Mouse (Mus musculus) B cell, adult 2 months (primary cell): Measurements from ENCODE around the gene Otop3.
A peak's percentile ranks its signal among the peaks of the same experiment; 100 is the strongest.

ENCODE experiments used
- DNase-seq, 2 experiments: peaks; one replicate each; pipeline ENCODE4 v3.0.0; 2022

Otop3 gene

GRCm38 (mm10) chr11:115334531-115334930 is at the start of gene Otop3:
TSS of gene Otop3 (plus strand) at chr11:115334731.
- no peak for DNase-seq

- no peak for DNase-seq
These were observed 49.2 kb upstream of the Otop3 start for GRCm38 (mm10) chr11:115285282-115285681.

DNA sequence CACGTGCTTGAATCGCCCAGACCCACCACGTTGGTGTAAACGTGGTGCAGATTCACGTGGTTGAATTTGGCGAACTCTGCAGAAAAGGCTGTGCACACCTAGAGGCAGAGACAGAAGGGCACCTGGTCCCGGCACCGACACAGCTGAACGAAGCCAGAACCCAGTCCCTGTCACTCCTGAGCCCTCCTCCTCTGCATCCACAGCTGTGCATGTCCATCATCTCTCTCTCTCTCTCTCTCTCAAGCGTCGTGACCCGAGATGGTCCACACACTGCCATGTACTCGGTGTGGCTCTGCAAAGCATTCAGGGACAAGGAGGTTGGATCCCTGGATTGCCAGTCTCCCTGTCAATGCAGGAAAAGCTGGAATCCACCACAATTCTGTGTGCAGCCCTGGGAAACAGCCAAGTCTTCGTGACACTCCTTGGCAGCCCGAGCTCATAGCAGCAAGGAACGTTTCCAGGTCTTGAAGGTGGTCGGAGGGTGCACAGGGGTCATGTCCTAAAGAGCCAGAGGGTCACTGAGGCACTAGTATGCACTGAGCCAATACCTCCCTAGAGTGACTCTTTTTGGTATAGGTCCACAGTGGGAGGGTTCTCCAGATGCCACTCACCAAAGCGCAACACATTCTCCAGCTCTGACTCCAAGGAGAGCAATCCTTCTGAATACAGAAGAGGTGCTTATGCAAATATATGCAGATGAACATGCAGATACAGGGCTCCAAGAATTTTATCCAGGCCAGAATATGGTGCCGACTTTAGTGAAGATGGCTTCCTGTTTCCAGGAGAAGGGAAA is 48.1 kb upstream of the Otop3 start:
- DNase-seq: no peak

DNA sequence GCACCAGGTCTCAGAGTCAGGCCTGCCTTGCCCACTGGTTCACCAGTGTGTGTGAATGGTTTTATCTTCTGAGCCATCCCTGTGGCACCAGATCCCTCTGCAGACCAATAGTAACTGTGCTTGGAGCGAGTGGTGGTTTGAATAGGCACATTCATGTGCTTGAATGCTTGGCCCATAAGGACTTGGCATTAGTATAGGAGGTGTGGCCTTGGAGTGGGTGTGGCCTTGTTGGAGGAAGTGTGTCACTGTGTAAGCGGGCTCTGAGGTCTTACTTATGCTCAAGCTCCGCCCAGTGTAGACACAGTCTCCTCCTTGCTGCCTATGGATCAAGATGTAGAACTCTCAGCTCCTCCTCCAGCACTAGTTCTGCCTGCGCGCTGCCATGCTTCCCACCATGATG is 47.1 kb upstream of the Otop3 start:
- no peak for DNase-seq

- DNase-seq: no peak
These were observed 46.2 kb upstream of the Otop3 start for GRCm38 (mm10) chr11:115288305-115288704.

DNA sequence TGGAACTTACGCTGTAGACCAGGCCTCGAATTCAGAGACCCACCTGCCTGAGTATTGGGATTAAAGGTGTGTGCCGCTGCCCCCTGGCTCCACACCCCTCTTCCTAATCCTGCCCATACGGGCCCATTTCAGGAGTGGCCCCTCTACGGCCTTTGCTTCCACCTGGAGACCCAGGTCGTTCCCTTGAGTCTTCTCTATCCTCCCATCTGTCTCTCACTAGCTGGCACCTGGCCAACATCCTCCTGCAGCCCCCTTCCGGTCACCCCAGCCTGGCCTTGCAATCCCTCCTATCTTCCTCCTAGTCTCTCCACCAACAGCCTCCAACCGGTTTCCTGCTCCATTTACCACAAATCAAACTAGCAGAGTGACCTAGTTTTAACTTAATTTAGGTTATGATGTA is 44.6 kb upstream of the Otop3 start:
- DNase-seq: no peak

GRCm38 (mm10) chr11:115290314-115290713 is 44.2 kb upstream of the Otop3 start:
- no peak for DNase-seq

- no peak for DNase-seq
These were observed 43.6 kb upstream of the Otop3 start for GRCm38 (mm10) chr11:115290919-115291318.

DNA sequence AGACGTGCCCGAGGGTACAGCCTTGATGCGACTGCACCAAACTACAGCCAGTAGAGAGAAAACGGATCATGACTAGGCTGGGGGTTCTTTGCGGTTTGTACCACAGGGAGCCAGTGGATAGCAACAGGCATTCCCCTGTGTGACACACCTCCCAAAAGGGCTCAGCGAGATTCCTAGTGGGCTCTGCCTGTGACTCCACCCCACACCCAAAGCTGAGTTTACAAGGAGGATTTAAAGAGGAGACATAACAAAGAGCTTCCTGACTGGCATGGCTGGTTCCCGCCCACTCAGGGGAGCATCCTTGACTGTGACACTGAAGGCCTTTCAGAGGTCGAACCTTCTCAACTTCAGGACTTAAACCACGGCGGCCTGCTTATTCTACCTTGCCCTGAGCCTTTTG is 43.0 kb upstream of the Otop3 start:
- no peak for DNase-seq

DNA sequence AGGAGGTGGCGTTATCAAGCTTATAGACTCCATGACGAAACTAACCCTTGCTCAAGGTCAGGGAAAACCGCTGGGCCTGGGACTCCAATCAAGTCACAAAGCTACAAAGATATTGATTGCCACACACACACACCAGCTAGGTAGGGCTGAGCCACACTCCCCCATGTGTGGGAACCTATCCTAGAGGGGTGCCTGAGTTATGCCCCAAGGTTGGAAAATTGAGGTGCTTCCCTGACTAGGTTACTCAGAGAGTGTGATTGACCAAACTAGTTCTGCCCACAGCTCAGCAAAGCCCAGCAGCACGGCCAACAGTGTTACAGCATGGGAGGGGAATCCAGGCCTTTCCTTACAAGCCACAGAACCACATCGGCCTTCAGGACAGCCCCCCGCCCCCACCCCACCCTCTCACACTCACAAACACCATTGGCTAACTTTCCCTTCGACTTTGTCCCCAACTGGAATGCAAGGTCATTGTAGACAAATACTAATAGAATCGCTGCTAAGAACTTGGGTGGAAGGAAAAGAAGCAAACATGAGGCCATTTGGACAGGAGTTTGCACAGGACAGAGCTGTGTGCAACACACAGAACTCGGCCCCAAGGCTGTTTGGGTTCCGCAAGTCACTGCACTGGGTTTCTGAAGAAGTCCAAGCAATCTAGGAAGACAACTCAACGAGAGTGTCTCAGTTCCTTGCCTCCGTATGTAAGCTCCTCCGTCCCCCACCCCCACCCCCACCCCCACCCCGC is 41.7 kb upstream of the Otop3 start:
- DNase-seq: no peak

DNA sequence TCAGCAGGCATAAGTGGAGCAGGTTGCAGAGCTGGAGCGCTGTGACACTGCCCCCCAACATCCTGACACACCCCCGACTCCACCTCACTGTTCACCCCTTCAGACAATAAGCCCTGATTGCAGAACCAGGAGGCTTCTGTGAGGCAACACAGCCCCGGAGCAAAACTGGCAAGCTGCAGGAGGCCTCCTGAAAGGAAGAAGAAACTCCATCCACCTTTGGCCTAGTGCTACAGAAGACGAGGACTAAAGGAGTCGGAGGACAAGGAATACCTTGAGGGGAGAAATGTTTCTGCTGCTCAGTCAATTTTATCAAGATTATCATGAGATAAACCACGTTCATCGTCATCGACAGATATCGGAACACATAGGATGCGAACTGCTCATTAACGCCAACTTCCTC is 38.6 kb upstream of the Otop3 start:
- DNase-seq: no peak

DNA sequence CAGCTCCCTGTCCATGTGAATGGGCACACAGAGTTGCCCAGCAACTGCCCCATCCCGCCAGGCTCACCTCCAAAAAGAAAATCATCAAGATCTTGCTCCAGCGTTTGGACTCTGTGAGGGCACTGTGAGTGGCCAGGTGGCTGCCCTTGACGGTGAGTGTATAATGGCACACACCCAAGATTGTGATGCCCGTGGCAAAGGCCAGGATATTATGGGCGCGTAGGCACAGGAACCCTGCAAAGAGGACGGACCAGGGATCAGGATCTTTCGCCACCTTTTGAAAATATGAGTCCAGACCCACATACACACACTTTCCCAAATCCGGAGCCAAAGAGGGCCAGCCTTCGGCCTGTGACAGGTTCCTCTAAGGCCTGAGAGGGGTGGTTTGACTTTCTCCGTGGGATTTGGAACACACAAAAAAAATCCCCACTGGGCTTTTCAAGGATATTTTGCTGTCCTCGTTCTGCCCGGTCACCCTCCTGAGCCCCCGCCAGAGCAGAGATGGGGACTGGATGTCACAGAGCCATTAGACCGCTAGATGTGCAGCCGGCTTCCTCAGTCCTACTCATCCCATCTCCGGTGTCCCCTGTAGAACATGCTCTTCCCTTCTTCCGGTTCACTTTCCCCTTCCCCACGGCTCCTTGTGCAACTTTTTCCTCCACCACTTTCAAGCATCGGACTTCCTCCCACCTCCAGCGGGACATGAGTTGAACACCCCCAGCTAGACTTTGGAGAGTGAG is 37.9 kb upstream of the Otop3 start:
- no peak for DNase-seq

- peak; percentile 47 to 50 for DNase-seq
These were observed 37.2 kb upstream of the Otop3 start, which contains the start of gene Fads6 for GRCm38 (mm10) chr11:115297214-115297826. TSS of gene Fads6 (minus strand) at chr11:115297663.

DNA sequence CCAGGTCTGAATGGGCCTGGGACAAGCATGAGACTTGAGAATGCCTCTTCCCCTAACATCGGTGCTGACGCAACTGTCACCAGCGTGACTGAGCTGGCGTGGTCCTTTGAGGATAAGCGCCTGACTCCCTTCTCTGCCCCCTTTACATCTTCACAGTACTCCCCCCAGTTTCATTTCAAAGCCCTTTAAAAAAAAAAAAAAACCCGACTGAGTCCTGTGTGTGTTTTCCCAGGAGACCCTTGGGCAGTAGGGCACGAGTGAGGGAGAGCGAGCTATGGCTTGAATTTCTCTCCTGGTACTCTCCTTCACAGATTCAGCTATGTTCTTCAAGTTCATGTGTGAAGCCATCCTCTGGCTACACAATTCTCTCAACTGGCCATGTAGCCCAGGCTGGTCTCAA is 36.4 kb upstream of the Otop3 start:
- DNase-seq: no peak

- no peak for DNase-seq
These were observed 33.8 kb upstream of the Otop3 start for GRCm38 (mm10) chr11:115300745-115301144.

DNA sequence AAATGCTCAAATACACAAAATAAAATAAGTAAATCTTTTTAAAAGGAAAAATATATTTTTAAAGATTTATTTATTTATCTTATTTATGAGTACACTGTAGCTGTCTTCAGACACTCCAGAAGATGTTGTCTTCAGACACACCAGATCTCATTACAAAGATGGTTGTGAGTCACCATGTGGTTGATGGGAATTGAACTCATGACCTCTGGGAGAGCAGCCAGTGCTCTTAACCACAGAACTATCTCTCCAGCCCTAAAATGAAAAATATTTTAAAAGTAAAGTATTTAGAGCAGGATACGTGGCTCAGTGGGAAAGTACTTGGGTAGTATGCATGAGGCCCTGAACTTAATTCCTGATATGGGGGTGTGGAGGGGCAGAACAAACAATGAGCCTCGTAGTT is 33.2 kb upstream of the Otop3 start:
- no peak for DNase-seq

- DNase-seq: no peak
These were observed 31.4 kb upstream of the Otop3 start for GRCm38 (mm10) chr11:115303167-115303566.

- no peak for DNase-seq
These were observed 27.7 kb upstream of the Otop3 start, which contains the start of gene Otop2 for GRCm38 (mm10) chr11:115306863-115307262. TSS of gene Otop2 (plus strand) at chr11:115307163.

DNA sequence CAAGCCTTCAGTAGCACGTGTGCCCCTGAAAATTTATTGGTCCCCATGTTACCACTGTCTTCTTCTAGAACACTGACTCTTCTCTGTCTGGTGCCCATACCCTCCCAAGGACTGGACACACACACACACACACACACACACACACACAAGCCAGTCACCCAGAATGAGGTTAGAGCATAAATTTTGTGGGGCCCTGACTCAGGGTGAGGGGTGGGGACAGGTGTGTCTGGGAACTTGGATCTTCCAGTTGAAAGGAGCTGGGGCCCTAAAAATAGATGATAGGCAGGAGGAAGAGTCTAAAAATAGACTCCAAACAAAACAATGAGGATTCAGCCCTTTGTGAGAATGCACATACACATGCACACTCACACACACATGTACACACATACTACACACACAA is 25.8 kb upstream of the Otop3 start:
- no peak for DNase-seq

DNA sequence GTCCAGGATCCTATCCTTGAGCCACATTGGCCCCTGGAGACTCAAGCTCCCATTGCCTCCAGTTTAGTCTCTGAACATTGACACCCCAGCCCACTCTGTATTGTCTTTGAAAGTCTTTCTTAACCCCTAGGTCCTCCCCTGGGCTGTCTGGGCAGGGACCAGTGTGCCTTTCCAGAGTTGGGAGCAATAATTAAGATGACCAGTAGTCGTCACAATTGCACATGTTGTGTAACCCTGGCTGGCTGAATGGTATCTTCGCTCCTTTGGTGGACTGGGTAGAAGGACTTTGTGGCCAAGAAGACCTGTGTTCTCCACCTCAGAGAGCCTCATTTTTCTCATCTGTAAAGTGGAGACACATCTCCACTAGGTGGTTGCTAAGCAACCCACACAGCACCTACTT is 20.3 kb upstream of the Otop3 start:
- DNase-seq: no peak

DNA sequence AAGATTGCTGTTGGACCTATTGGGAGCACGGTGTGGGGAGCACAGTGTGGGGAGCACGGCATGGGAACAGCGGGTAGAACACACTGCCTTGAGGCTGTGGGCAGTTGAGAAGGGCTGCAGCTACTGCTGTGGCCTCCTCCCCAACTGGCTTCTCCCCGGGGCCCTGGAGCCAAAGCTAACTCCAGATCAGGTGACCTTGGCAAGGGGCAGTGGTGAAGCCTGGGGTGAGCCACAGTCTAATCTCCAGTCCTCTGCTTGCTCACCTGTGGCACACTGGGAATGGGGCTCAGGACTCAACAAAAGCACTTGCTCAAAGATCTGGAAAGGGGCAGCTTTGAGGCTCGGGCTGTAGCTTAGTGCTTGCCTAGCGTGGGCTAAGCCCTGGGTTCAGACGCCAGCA is 17.3 kb upstream of the Otop3 start:
- no peak for DNase-seq

- DNase-seq: no peak
These were observed 16.1 kb upstream of the Otop3 start for GRCm38 (mm10) chr11:115318245-115319027.
